Mouse (Mus musculus) embryonic facial prominence, embryonic 11.5 days (tissue): ENCODE data around the gene B3gnt6. TPM values are rescaled to one million over a fixed set of nuclear protein-coding genes. Genes with fewer than 3 reads are reported as not detected.

ENCODE experiments used
- ATAC-seq: fragments of 200-750 bp; cut with Nextera tagmentation; replicated peaks from 2 replicates; pipeline ENCODE4 v1.8.0; 2017; ENCODE audit warnings: low read depth; ENCODE audit not compliant: insufficient number of reproducible peaks, low FRiP score, low TSS enrichment
- DNase-seq: peaks from one replicate; pipeline ENCODE4 v3.0.0-alpha.2; 2015; ENCODE audit warnings: low spot score
- H3K27ac ChIP-seq: fragments of 300-500 bp; sonication (generic); replicated peaks from 2 replicates; pipeline ENCODE4 v1.5.1; 2014; ENCODE audit warnings: mild to moderate bottlenecking, low read depth, low read length, control low read depth
- H3K27me3 ChIP-seq: fragments of 300-500 bp; sonication (generic); 2 replicates; pipeline ENCODE4 v1.6.1; 2014; ENCODE audit warnings: mild to moderate bottlenecking, low read length, moderate library complexity, mixed read lengths; ENCODE audit not compliant: control insufficient read depth, insufficient read depth
- H3K36me3 ChIP-seq: fragments of 300-500 bp; sonication (generic); replicated peaks from 2 replicates; pipeline ENCODE4 v1.6.1; 2014; ENCODE audit warnings: low read depth, mild to moderate bottlenecking, low read length, moderate library complexity, mixed read lengths; ENCODE audit not compliant: control insufficient read depth, insufficient read depth
- H3K4me1 ChIP-seq: fragments of 300-500 bp; sonication (generic); 2 replicates; pipeline ENCODE4 v1.6.1; 2014; ENCODE audit warnings: low read length, mixed read lengths; ENCODE audit not compliant: control insufficient read depth, insufficient read depth
- H3K4me2 ChIP-seq: fragments of 300-500 bp; sonication (generic); 2 replicates; pipeline ENCODE4 v1.6.1; 2014; ENCODE audit warnings: low read depth, mild to moderate bottlenecking, control low read depth, low read length, moderate library complexity
- H3K4me3 ChIP-seq: fragments of 300-500 bp; sonication (generic); 2 replicates; pipeline ENCODE4 v1.5.1; 2014; ENCODE audit warnings: low read depth, low read length, control low read depth
- H3K9ac ChIP-seq: fragments of 300-500 bp; sonication (generic); replicated peaks from 2 replicates; pipeline ENCODE4 v1.6.1; 2014; ENCODE audit warnings: mild to moderate bottlenecking, control low read depth, low read length
- H3K9me3 ChIP-seq: fragments of 300-500 bp; sonication (generic); replicated peaks from 2 replicates; pipeline ENCODE4 v1.6.1; 2016; ENCODE audit warnings: mild to moderate bottlenecking, low read length, inconsistent platforms, mixed read lengths; ENCODE audit not compliant: control insufficient read depth
- WGBS: fragments of 180-500 bp; shearing (Covaris S2); extraction: QIAGEN DNeasy Blood & Tissue Kit; methylation state at CpG from one replicate; pipeline ENCODE4 v1.1.7; 2014; 5-methylcytosine and 5-hydroxymethylcytosine counted together
- polyA plus RNA-seq: library from polyadenylated mRNA; unstranded; fragments of >200 nt; fragmentation: Nextera tagmentation; extraction: Ambion mirVana; gene quantifications from 2 replicates; pipeline ENCODE4 v1.2.1, GENCODE M21; 2014

Gene B3gnt6
- polyA plus RNA-seq, 1 experiment from 2014 or later, result not detected

DNA sequence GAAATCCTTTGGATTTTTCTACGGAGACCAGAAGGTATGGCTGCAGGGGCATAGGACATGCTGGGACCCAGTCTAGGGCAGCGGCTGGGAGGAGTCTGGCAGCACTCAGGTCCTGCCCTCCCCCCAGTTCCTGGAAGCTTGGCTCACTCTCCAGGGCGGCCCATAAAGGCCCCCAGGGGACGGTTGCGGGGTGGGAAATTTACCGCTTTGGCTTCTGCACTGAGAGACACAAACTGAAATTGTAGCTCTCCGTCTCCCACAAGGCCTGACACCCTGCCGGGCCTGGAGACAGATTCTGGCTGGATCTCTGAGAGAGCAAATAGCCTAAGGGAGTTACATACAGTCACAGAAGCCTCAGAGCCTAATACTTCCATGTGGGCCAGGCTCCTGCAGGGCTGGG, 46.9 kb downstream of the B3gnt6 start:
- Histone ChIP-seq H3K4me2 (no peak overlapping the region), H3K9me3 (no peaks in the 10 kb centered on the region), H3K4me3 (no peak overlapping the region), H3K36me3 (no peaks in the 10 kb centered on the region), H3K9ac (no peak overlapping the region), H3K27me3 (no peaks in the 10 kb centered on the region), H3K4me1 (no peaks in the 10 kb centered on the region), H3K27ac (no peak overlapping the region)
- no peak for DNase-seq
- WGBS, result 54% methylated on average over 8 of the region's 8 CpGs
- no peak for ATAC-seq

DNA sequence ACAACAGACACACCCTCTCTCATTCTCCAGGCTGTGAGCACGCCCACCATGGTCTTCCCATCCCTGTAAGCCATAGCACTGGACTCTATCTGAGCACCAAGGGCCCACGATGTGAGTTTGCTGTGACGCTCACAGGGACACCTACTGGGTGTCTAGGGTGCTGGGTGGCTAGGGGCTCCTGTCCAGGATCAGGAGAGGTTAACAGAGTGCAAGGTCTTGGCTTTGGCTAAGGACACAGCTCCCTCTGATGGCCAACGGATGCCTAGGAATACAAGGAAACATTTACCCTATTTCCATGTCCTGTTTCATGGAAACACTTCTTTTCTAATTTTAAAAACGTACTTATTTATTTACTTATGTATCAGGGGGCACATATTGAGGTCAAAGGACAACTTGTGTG, 48.8 kb downstream of the B3gnt6 start:
- H3K4me3 ChIP-seq, result no peak overlapping the region
- H3K27ac ChIP-seq, result no peak overlapping the region
- no peak overlapping the region for H3K4me2 ChIP-seq
- DNase-seq, result no peak
- H3K36me3 ChIP-seq, result no peaks in the 10 kb centered on the region
- no peaks in the 10 kb centered on the region for H3K27me3 ChIP-seq
- H3K9me3 ChIP-seq, result no peaks in the 10 kb centered on the region
- H3K9ac ChIP-seq, result no peak overlapping the region
- WGBS, result 49% methylated on average over 5 of the region's 5 CpGs
- ATAC-seq, result no peak
- no peaks in the 10 kb centered on the region for H3K4me1 ChIP-seq

DNA sequence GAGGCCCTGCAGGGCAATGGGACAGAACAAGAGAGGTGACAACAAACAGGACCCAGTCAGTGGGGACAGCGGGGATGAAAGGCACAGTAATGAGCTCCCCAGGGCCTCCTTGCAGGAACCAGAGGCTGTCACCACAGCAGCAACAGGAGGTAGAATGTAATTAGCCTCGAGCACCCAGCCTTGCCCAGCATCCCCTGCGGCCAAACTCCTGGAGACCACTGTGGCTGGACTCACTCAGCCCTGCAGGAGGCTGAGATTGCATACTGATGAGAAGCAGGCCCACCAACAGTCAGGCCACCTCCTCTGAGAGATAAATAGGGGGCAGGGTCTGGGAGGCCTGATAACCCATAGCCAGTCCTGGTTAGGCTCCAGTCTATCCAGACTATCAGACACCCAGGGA, 49.5 kb downstream of the B3gnt6 start:
- DNase-seq, result peak; percentile 26
- no peaks in the 10 kb centered on the region for H3K9me3 ChIP-seq
- 11% methylated on average over 3 of the region's 3 CpGs for WGBS
- H3K27ac ChIP-seq, result no peak overlapping the region
- H3K4me3 ChIP-seq, result no peak overlapping the region
- peak; percentile 27; the same call in 1 of the 2 replicates for ATAC-seq
- no peaks in the 10 kb centered on the region for H3K36me3 ChIP-seq
- H3K9ac ChIP-seq, result no peak overlapping the region
- no peaks in the 10 kb centered on the region for H3K4me1 ChIP-seq
- no peak overlapping the region for H3K4me2 ChIP-seq
- H3K27me3 ChIP-seq, result no peaks in the 10 kb centered on the region

DNA sequence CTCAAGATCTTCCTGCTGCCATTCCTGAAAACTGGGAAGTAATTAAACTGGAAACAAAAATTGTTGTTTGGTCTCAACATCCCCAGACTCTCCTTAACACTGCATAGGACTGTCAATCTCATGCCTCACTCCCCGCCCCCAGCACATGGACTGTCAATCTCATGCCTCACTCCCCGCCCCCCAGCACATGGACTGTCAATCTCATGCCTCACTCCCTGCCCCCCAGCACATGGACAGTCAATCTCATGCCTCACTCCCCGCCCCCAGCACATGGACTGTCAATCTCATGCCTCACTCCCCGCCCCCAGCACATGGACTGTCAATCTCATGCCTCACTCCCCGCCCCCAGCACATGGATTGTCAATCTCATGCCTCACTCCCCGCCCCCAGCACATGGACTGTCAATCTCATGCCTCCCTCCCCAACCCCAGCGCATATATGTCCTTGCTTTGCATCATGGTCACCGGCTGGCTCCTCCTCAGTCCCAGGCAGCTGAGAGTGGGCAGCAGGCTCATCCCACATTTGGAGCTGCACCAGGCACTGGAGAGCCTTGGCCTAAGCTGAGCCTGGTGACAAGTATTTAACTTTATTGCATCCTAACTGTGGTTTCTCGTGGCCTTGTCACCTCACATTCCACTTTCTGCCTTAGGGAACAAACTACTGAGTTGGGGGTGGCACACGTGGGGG, 50.4 kb downstream of the B3gnt6 start:
- Histone ChIP-seq H3K4me2 (no peak overlapping the region), H3K9ac (no peak overlapping the region), H3K9me3 (no peaks in the 10 kb centered on the region), H3K27me3 (no peaks in the 10 kb centered on the region), H3K36me3 (no peaks in the 10 kb centered on the region), H3K27ac (no peak overlapping the region), H3K4me1 (no peaks in the 10 kb centered on the region), H3K4me3 (no peak overlapping the region)
- DNase-seq, result no peak
- ATAC-seq, result no peak
- WGBS, result 68% methylated on average over 10 of the region's 10 CpGs

DNA sequence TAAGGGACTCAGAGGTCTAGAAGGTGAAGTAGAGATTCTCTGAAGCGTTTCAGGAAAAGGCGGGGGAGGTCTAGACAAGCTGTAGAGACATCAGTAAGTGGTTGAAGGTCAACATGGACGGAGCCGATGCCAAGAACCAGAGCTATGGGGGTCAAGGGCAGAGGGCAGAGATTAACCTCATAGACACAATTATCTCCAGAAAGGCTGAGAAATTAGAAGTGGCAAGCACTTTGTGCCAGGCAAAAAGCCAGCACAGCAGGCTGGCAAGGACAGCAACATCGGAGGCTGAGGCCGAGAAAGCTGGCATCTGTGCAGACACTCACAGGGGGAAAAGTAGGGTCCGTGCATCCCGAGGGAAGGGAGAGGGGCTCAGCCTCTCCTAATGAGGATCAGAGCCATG, 51.5 kb downstream of the B3gnt6 start:
- Histone ChIP-seq H3K4me2 (no peak overlapping the region), H3K4me3 (no peak overlapping the region), H3K4me1 (no peaks in the 10 kb centered on the region), H3K9me3 (no peaks in the 10 kb centered on the region), H3K36me3 (no peaks in the 10 kb centered on the region), H3K27ac (no peak overlapping the region), H3K27me3 (no peaks in the 10 kb centered on the region), H3K9ac (no peak overlapping the region)
- no peak for ATAC-seq
- DNase-seq, result no peak
- WGBS, result 68% methylated on average over 8 of the region's 8 CpGs

DNA sequence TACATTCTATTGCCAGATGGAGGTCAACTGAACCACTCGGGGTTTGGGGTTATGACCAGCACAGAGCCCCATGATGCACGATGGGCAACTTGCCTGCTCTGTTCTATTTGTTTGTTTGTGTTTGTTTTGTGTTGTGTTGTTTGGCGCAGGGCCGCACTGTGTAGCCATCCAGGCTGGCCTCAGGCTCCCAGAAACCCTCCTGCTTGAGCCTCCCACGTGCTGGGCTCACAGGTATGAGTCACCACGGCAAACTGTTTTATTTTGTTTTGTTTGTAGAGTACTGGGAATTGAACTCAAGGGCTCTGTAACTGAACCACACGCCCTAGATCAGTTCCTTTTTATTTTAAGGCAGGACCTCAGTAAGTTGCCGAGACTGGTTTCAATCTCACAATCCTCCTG, 52.8 kb downstream of the B3gnt6 start:
- DNase-seq (no peak), ATAC-seq (no peak)
- no peak overlapping the region for H3K9ac ChIP-seq
- H3K27me3 ChIP-seq, result no peaks in the 10 kb centered on the region
- H3K4me1 ChIP-seq, result no peaks in the 10 kb centered on the region
- 80% methylated on average over 8 of the region's 8 CpGs for WGBS
- no peak overlapping the region for H3K4me3 ChIP-seq
- no peak overlapping the region for H3K27ac ChIP-seq
- H3K9me3 ChIP-seq, result no peaks in the 10 kb centered on the region
- no peak overlapping the region for H3K4me2 ChIP-seq
- H3K36me3 ChIP-seq, result no peaks in the 10 kb centered on the region

DNA sequence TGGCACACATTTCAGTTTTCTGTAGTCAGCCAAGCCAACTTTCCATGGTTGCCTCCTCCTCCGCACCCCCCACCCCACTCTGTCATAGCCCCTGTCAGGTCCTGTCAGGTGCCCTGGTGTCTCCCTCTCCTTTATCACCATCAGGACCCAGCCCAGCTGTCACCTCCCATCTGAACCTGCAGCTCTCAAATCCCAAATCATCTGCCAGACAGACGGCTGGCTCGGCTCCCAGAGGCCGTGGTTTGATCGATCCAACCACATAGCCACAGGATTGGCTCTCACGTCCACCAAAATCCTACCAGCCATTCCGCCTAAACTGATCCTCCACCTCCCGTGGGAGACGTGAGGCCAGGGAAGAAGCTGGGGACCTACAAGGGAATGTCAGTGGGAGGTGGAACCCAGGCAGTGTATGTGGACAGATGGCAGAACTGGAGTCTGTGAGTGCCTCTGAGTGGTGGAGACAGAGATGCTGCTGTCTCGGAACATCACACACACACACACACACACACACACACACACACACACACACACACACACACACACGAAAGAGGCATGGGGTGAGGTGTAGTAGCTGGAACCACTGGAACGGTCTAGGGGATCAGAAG, 53.3 kb downstream of the B3gnt6 start:
- 86% methylated on average over 12 of the region's 12 CpGs for WGBS
- Histone ChIP-seq H3K9me3 (no peaks in the 10 kb centered on the region), H3K9ac (no peak overlapping the region), H3K27me3 (no peaks in the 10 kb centered on the region), H3K36me3 (no peaks in the 10 kb centered on the region), H3K4me2 (no peak overlapping the region), H3K4me3 (no peak overlapping the region), H3K4me1 (no peaks in the 10 kb centered on the region), H3K27ac (no peak overlapping the region)
- ATAC-seq (no peak), DNase-seq (no peak)

DNA sequence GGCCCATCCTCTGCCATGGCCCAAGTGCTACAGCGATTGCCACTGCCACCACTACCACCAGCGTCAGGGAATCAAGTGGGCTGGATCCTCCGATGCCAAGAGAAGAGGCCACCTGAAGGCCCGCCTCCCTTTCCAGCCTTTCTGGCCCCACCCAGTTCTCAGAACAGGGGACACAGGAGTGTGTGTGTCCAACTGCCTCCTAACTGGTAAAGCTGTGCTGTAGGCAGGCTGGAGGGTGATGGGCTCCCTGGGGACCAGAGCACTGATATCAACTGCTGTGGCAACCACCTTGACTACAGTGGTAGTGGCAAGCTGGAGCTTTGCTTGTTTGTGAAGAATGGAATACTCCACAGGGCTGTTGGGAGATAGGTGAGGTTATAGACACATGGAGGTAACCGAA, 53.9 kb downstream of the B3gnt6 start, which contains the start of gene Omp:
TSS of gene Omp (minus strand) at position 101 of the 400 bp plus-strand sequence.
- H3K4me1 ChIP-seq, result no peaks in the 10 kb centered on the region
- no peak within 1 kb of the TSS for H3K9ac ChIP-seq
- H3K27me3 ChIP-seq, result no peaks in the 10 kb centered on the region
- DNase-seq (no peak), ATAC-seq (no peak)
- H3K27ac ChIP-seq, result no peak within 1 kb of the TSS
- H3K9me3 ChIP-seq, result no peaks in the 10 kb centered on the region
- H3K4me2 ChIP-seq, result no peak within 1 kb of the TSS
- 87% methylated on average over 5 of the region's 5 CpGs for WGBS
- H3K4me3 ChIP-seq, result no peak within 1 kb of the TSS
- no peaks in the 10 kb centered on the region for H3K36me3 ChIP-seq
